Mouse (Mus musculus) T-helper 17 cell (primary cell): ENCODE measurements at regions not wholly inside any gene's neighbourhood (a gene's known extent, or its start where the extent isn't known, plus 50 kb on each side); places are given as distances from the start of the nearest gene placed in this dataset.
"Not testable (repeated sequence)": the region's sequence is repeated elsewhere in the genome, so short reads cannot be mapped to it uniquely, and the experiment has no call there.

Experiments
- in situ Hi-C, 2 experiments: fragments of 300-600 bp; cut with MboI, MseI; formaldehyde crosslinking; loops; 1 replicate in 1 of 2; 2 replicates in 1 of 2; pipeline ENCODE4 v1.15.1; 2025; ENCODE audit warnings: high pct_unique_total_duplicates in 2 of 2

GRCm38 (mm10) chr3:57957352-57957751 is 109.5 kb upstream of the Pfn2 start:
- in situ Hi-C loops, result no loop called here

- in situ Hi-C loops, result loop anchor here in 1 of 2 experiments (10.0 kb wide), 1 partner anchor 1439 kb away; no protein-coding TSS in a partner anchor
Measured at GRCm38 (mm10) chr3:57963965-57964364, 116.1 kb upstream of the Pfn2 start.

- in situ Hi-C loops, result not testable (repeated sequence)
Measured at GRCm38 (mm10) chr3:57970614-57971013, 122.7 kb upstream of the Pfn2 start.

GRCm38 (mm10) chr3:57972469-57973245 is 124.8 kb upstream of the Pfn2 start:
- in situ Hi-C loops, result no loop called here

GRCm38 (mm10) chr3:57973546-57973945 is 125.7 kb upstream of the Pfn2 start:
- in situ Hi-C loops, result no loop called here

GRCm38 (mm10) chr3:57975379-57975778 is 127.5 kb upstream of the Pfn2 start:
- in situ Hi-C loops, result no loop called here

GRCm38 (mm10) chr3:57976640-57977229 is 128.9 kb upstream of the Pfn2 start:
- in situ Hi-C loops, result no loop called here

GRCm38 (mm10) chr3:57988175-57988574 is 140.3 kb upstream of the Pfn2 start:
- in situ Hi-C loops, result no loop called here

- in situ Hi-C loops, result no loop called here
Measured at GRCm38 (mm10) chr3:57990738-57991137, 142.9 kb upstream of the Pfn2 start.

- in situ Hi-C loops, result no loop called here
Measured at GRCm38 (mm10) chr3:57998121-57999102, 150.5 kb upstream of the Pfn2 start.

GRCm38 (mm10) chr3:58002792-58003574 is 155.1 kb upstream of the Pfn2 start:
- in situ Hi-C loops, result no loop called here

- in situ Hi-C loops, result no loop called here
Measured at GRCm38 (mm10) chr3:58024750-58025392, 177.0 kb upstream of the Pfn2 start.

GRCm38 (mm10) chr3:58049618-58050017 is 201.7 kb upstream of the Pfn2 start:
- in situ Hi-C loops, result no loop called here

- in situ Hi-C loops, result no loop called here
Measured at GRCm38 (mm10) chr3:58054726-58055125, 206.8 kb upstream of the Pfn2 start.

- in situ Hi-C loops, result no loop called here
Measured at GRCm38 (mm10) chr3:58055181-58055580, 207.3 kb upstream of the Pfn2 start.

- in situ Hi-C loops, result no loop called here
Measured at GRCm38 (mm10) chr3:58056191-58057063, 208.5 kb upstream of the Pfn2 start.

- in situ Hi-C loops, result no loop called here
Measured at GRCm38 (mm10) chr3:58057064-58057396, 209.2 kb upstream of the Pfn2 start.

- in situ Hi-C loops, result no loop called here
Measured at GRCm38 (mm10) chr3:58058134-58058533, 210.3 kb upstream of the Pfn2 start.

GRCm38 (mm10) chr3:58063852-58064549 is 216.1 kb upstream of the Pfn2 start:
- in situ Hi-C loops, result no loop called here
